Mouse (Mus musculus) thymus, postnatal 14 days (tissue): ENCODE results near the gene Ap2a2.

Experiments used
- DNase-seq: peaks from one replicate; pipeline ENCODE4 v3.0.0; 2021

Ap2a2 gene

DNA sequence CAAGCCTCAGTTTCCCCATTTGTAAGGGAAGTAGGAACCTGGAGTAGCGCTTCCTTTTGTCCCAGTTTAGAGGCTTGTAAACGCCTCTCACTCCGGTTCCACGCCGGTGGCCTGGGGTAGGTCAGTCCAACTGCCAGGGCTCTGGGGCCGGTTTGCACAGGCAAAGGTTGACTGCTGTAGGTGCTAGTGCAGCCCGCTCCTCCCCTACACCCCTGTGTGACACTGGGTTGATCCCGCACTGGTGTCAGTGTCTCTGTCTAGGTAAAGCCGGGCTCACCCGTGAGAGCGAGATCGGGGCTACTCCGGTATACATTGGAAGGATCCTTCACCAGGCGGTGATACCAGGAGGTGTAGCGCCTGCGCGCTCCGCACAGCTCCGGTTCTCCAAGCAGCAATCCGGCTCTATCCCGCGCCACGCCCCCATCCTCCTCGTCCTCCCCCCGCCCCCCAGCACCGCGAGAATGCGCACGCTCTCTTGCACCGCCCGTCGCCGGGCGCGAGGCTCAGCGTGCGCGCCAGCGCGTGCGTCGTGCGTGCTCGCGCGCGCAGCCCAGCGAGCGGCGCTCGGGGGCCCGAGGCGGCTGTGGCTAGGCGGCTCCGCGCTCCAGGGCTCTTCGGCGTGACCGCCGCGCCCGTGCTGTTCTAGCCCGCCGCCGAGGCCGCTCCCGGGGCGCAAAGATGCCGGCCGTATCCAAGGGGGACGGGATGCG lies at the start of gene Ap2a2:
Gene Ap2a2 (plus strand): TSS at position 492 of the 710 bp plus-strand sequence.
- DNase-seq = peak; percentile 91

- no peak for DNase-seq
Observed at GRCm38 (mm10) chr7:141517638-141518037, 44.3 kb upstream of the Ap2a2 start.

- DNase-seq = no peak
Observed at GRCm38 (mm10) chr7:141518296-141518695, 43.7 kb upstream of the Ap2a2 start.

- no peak for DNase-seq
Observed at GRCm38 (mm10) chr7:141518926-141519325, 43.0 kb upstream of the Ap2a2 start.

DNA sequence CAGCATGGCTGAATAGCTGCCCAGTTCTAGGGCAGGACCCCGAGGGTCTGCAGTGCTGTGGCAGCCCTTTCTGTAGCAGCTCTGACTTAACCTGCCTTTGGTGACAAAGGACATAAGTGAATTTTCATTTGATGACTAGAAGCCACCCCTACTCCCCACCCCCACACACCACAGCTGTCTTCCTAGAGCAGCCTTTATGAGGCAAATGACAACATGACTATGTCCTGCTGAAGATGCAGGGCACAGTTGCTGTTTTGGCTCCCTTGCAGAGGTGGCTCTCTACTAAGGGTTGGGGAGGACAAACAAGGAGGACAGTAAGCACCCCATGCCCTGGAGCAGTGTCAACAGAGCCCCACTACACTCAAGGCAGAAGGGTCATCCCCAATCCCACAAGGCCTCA lies 42.2 kb upstream of the Ap2a2 start:
- no peak for DNase-seq

DNA sequence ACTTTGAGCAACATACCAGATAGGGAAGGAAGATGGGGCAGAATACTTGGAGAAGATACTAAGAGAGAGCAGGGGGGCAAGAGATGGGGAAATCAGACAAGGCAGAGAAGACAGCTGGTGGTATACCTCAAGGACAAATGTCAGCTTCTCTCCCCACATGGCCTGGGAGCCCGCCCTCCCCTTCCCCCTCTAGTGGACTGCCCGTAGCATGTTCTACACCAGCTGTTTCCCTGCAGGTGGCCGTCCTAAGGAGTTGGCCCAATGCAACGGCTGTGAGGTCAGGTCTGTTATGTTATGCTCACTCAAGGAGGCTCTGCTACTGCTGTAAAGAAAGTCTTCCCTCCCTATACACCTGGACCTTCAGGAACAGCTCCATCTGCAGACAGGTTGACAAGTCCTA lies 39.0 kb upstream of the Ap2a2 start:
- DNase-seq = no peak

- DNase-seq = no peak
Observed at GRCm38 (mm10) chr7:141524271-141524670, 37.7 kb upstream of the Ap2a2 start.

GRCm38 (mm10) chr7:141524760-141525579 lies 37.0 kb upstream of the Ap2a2 start:
- peak; percentile 73 for DNase-seq

- DNase-seq = no peak
Observed at GRCm38 (mm10) chr7:141525580-141525925, 36.4 kb upstream of the Ap2a2 start.

DNA sequence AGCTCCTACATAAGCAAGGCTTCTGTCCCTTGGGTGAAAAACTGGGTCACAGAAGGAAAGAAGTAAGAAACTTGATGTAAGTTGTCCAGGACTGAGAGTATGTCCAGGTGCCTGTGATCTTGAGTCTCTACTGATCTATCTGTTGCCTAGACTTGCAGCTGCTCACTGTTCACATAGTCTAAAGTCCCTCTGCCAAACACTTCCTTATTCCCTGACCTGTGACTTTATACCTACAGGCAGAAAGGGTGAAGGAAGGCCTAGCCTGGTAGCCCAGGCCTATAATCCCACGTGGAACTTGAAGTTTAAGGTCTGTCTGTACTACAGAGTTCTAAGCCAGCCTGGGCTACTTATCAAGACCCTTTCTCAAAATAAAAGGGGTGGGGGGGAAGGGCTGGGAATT lies 26.4 kb upstream of the Ap2a2 start:
- no peak for DNase-seq

DNA sequence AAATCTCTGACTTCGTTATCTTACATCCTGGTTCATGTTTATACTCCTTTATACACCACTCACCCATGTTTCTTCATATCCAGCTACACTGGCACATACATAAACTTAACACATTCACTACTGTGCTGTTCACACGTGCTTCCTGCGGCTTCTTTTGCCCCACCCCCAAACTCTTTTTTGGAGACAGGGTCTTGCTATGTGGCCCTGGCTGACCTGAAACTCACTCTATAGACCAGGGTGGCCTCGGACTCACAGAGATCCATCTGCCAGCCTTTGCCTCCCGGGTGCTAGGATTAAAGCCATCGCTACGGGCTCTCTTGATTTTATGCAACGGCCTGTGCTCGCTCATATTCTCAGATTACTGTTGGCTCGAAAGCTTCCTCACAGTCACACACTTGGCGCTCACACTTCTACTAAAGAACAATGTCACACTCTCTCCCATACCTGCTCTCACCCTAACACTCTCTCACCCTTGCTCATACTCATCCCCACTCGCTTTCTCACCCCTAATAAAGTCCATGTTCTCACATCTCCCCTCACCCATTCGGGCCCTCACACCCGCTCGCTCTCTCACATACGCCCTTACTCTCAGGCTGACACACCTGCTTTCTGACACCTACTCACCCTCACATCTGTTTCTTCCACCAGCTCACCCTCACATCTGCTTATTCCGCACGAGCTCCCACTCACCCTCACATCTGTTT lies 23.0 kb upstream of the Ap2a2 start:
- peak; percentile 17 for DNase-seq

DNA sequence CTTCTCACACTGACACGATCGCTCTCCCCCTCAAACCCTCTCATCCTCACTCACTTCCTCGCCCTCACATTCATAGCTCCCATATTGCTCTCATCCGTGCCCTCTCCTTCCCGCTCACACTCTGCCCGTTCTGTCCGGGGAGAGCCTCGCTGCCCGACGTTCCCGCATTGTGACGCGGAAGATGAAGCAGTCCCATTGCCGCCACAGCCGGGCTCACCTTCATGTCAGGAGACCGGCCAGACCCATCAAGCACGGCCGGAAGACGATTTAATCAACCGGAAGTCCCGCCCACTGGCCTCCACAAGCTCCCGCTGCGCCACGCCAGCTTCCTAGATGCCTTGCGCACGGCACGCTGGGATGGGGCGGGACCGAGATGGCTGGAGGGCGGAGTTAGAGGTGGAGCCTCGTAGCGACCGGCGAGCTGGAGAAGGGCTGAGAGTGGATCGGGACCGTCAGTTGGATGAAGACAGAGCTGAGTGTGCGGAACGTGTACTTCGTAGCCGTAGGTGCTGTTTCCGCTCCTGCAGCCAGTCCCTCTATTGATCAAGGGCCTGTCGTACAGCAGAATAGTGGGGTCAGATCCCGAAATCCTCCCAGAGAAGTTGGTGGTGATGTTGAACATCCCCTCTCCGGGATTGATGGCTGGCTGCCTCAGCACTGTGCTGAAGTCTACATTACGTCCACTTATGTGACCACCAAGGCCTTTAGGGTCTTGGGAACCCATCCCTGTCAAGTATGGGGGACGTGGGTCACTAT lies 22.2 kb upstream of the Ap2a2 start, which contains the start of gene Chid1:
Gene Chid1 (minus strand): TSS at position 302 of the 756 bp plus-strand sequence.
- DNase-seq = peak; percentile 99

- DNase-seq = peak; percentile 12
Observed at GRCm38 (mm10) chr7:141540312-141541081, 21.5 kb upstream of the Ap2a2 start.

DNA sequence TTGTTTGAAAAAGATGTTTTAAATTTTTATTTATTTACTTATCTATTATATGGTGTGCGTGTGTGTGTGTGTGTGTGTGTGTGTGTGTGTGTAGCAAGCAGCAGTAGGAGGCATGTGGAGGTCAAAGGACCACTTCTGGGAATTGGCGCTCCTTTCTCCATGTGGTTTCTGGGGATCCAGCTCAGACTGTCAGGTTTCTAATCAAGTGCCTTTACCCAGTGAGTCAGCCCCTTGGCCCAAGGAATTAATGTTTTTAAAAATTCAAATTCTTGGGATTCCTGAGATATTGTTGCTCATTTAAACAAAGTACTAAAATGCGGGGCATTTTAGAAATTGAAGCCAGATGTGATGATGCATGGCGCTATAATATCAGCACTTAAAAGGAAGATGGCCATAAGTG lies 20.3 kb upstream of the Ap2a2 start:
- no peak for DNase-seq

GRCm38 (mm10) chr7:141542588-141542987 lies 19.4 kb upstream of the Ap2a2 start:
- DNase-seq = no peak

GRCm38 (mm10) chr7:141544654-141545053 lies 17.3 kb upstream of the Ap2a2 start:
- no peak for DNase-seq

DNA sequence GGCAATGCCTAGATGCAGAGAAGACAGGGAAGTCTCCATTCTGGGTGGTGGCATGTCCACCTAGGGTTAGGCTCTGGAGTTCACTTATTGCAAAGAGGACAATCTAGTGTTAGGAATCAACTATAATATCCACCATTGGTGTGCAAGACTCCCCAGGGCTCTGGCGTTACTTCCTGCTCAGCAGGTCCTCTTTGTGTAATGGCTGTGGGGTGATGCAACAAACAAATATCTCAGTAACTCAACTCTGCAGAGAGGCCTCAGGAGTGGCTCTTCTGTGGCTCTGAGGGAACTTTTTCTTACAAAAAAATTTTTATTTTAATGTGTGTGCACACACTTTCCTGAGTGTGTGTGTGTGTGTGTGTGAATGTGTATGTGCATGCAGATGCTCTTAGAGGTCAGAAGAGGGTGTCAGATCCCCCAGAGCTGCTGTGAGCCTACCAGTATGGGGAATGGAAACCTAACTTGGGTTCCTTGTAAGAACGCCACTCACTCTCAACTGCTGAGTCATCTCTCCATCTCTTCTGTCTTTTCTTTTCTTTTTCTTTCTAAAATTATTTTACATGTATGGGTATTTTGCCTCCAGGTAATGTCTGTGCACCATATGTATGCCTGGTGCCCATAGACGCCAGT lies 12.4 kb upstream of the Ap2a2 start:
- no peak for DNase-seq

DNA sequence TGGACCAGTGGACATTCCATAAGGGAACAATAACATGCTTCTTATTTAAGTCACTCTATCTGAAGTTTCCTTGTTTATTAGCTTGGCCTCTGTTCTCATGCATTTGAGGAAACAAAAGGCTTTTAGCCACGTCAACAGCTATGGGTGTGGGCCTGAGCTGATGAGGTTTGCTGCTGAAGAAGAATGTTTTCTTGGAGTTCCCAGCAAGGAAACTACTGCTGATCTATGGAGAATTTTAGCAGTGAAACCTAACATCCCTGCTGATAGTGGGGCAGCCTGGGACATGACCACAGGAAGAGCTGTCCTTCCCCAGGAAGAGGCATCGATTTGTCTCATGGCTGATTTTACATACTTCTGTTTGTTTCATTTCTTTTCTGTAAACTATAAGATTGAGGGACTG lies 11.5 kb upstream of the Ap2a2 start:
- DNase-seq = no peak

GRCm38 (mm10) chr7:141558329-141558776 lies 3.6 kb upstream of the Ap2a2 start:
- DNase-seq = no peak

- DNase-seq = no peak
Observed at GRCm38 (mm10) chr7:141558946-141559345, 3.0 kb upstream of the Ap2a2 start.

GRCm38 (mm10) chr7:141559726-141560325 lies 2.1 kb upstream of the Ap2a2 start:
- DNase-seq = no peak
